Mouse (Mus musculus) hindbrain, embryonic 13.5 days (tissue): Measurements from ENCODE around the gene Inhbc. TPM values are rescaled to one million over a fixed set of nuclear protein-coding genes. Genes with fewer than 3 reads are reported as not detected.

ENCODE experiments used
- ATAC-seq: fragments of 200-750 bp; cut with Nextera tagmentation; 2 replicates; pipeline ENCODE4 v1.8.0; 2017; ENCODE audit warnings: moderate TSS enrichment; ENCODE audit not compliant: low FRiP score
- H3K27ac ChIP-seq: fragments of 300-500 bp; sonication (generic); 2 replicates; pipeline ENCODE4 v1.5.1; 2015; ENCODE audit warnings: inconsistent platforms, mild to moderate bottlenecking, moderate library complexity
- H3K27me3 ChIP-seq: fragments of 300-500 bp; sonication (generic); 2 replicates; pipeline ENCODE4 v1.6.1; 2015; ENCODE audit warnings: mild to moderate bottlenecking, inconsistent platforms
- H3K36me3 ChIP-seq: fragments of 300-500 bp; sonication (generic); 2 replicates; pipeline ENCODE4 v1.6.1; 2015; ENCODE audit warnings: mild to moderate bottlenecking, inconsistent platforms
- H3K4me1 ChIP-seq: fragments of 300-500 bp; sonication (generic); replicated peaks from 2 replicates; pipeline ENCODE4 v1.6.1; 2015; ENCODE audit warnings: inconsistent platforms
- H3K4me2 ChIP-seq: fragments of 300-500 bp; sonication (generic); 2 replicates; pipeline ENCODE4 v1.6.1; 2015; ENCODE audit warnings: inconsistent platforms, mild to moderate bottlenecking, moderate library complexity
- H3K4me3 ChIP-seq: fragments of 300-500 bp; sonication (generic); 2 replicates; pipeline ENCODE4 v1.5.1; 2015; ENCODE audit warnings: mild to moderate bottlenecking, inconsistent platforms
- H3K9ac ChIP-seq: fragments of 300-500 bp; sonication (generic); 2 replicates; pipeline ENCODE4 v1.6.1; 2015; ENCODE audit warnings: mild to moderate bottlenecking, inconsistent platforms
- H3K9me3 ChIP-seq: fragments of 300-500 bp; sonication (generic); 2 replicates; pipeline ENCODE4 v1.6.1; 2016; ENCODE audit warnings: inconsistent platforms
- WGBS: fragments of 180-500 bp; shearing (Covaris S2); methylation state at CpG from one replicate; pipeline ENCODE4 v1.1.7; 2015; 5-methylcytosine and 5-hydroxymethylcytosine counted together
- polyA plus RNA-seq: library from polyadenylated mRNA; unstranded; fragments of >200 nt; fragmentation: Nextera tagmentation; extraction: Ambion mirVana; gene quantifications from 2 replicates; pipeline ENCODE4 v1.2.1, GENCODE M21; 2015

The Inhbc gene
- polyA plus RNA-seq, 1 experiment from 2014 or later = 0.09 TPM

DNA sequence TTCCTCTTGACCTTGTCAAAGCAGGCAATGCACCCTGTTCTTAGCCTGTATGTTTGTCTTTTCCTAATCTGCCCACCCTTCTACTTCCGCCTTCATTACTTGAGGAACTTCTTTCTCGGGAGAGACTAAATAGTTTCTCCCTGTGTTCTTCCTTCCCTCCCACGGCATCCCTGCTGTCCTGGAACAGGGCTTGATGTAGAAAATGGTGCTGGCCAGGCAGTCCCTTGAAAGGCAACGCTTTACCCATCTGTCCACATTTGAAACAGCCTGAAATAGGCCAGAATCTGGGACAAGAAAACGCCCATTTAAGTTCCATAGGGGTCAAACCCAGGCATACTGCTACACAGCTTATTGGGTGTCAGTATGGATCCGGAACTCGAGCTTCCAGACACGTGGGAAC lies 20.4 kb downstream of the Inhbc start:
- H3K27ac ChIP-seq = no peak overlapping the region
- H3K4me2 ChIP-seq = no peak overlapping the region
- no peaks in the 10 kb centered on the region for H3K9me3 ChIP-seq
- H3K4me1 ChIP-seq = 0 out of 2 replicates have a peak, but pooled peaks cover 9% of the 10 kb centered on the region
- no peaks in the 10 kb centered on the region for H3K36me3 ChIP-seq
- no peak for ATAC-seq
- H3K27me3 ChIP-seq = peaks cover 9% of the 10 kb centered on the region
- H3K4me3 ChIP-seq = no peak overlapping the region
- WGBS = 78% methylated on average over 8 of the region's 8 CpGs
- H3K9ac ChIP-seq = no peak overlapping the region

DNA sequence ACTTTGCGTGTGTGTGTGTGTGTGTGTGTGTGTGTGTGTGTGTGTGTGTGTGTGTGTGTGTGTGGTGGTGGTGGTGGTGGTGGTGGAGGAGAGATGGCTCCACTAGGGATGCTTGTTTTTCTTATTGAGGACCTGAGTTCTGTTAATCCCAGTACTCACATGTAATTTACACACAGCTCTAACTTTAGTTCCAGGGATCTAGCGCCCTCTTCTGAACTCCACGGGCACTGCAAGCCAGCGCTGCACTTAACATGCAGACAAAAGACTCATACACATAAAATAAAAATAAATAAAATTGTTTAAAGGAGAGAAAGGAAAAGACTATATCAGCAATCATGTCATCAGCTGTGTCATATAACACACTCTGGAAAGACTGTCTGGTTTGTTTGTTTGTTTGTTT lies 21.3 kb downstream of the Inhbc start:
- H3K4me1 ChIP-seq = 0 out of 2 replicates have a peak, but pooled peaks cover 9% of the 10 kb centered on the region
- no peak overlapping the region for H3K9ac ChIP-seq
- no peak for ATAC-seq
- H3K27me3 ChIP-seq = peaks cover 9% of the 10 kb centered on the region
- H3K4me2 ChIP-seq = no peak overlapping the region
- H3K9me3 ChIP-seq = no peaks in the 10 kb centered on the region
- WGBS = 69% methylated on average over 4 of the region's 4 CpGs
- no peak overlapping the region for H3K4me3 ChIP-seq
- no peak overlapping the region for H3K27ac ChIP-seq
- H3K36me3 ChIP-seq = no peaks in the 10 kb centered on the region

DNA sequence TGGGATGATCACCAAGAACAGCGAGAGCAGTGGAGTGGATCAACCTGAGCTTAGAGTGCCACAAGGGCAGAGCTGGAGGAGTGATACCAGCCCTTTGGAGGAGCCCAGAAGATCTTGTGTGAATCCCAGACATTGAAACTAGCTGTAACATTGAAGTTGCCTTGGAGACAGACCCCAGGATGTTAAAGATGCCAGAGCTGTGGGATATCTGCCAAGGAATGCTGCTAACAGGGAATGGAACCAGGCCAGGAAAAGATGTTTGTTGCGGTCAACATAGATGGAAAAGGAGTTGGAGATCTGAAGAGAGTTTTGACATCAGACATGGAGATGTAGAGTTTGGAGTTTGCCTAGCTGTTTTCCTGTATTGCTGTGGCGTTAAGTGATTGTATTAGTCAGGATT lies 24.1 kb downstream of the Inhbc start:
- H3K4me3 ChIP-seq = no peak overlapping the region
- no peaks in the 10 kb centered on the region for H3K36me3 ChIP-seq
- H3K9me3 ChIP-seq = no peaks in the 10 kb centered on the region
- H3K27me3 ChIP-seq = peaks cover 20% of the 10 kb centered on the region
- WGBS = 87% methylated on average over 3 of the region's 3 CpGs
- H3K9ac ChIP-seq = no peak overlapping the region
- peaks cover 23% of the 10 kb centered on the region for H3K4me1 ChIP-seq
- no peak for ATAC-seq
- H3K27ac ChIP-seq = no peak overlapping the region
- H3K4me2 ChIP-seq = no peak overlapping the region

DNA sequence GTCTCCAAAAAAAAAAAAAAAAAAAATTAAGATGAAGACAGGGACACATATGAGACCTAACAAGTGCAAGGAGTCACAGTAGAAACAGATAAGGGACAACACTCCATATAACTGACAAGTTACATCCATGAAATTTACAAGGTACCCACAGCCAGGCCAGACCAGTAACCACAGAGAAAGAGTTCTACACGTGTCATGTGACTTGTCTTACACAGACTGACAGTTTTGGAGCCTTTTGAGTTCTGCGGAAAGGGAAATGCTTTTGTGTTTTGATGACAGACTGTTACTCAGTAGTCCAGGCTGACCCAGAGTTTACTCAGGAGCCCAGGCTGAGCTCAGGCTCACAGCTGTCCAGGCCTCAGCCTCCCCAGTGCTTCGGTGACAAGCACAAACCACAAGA lies 27.2 kb downstream of the Inhbc start:
- ATAC-seq = no peak
- no peaks in the 10 kb centered on the region for H3K36me3 ChIP-seq

DNA sequence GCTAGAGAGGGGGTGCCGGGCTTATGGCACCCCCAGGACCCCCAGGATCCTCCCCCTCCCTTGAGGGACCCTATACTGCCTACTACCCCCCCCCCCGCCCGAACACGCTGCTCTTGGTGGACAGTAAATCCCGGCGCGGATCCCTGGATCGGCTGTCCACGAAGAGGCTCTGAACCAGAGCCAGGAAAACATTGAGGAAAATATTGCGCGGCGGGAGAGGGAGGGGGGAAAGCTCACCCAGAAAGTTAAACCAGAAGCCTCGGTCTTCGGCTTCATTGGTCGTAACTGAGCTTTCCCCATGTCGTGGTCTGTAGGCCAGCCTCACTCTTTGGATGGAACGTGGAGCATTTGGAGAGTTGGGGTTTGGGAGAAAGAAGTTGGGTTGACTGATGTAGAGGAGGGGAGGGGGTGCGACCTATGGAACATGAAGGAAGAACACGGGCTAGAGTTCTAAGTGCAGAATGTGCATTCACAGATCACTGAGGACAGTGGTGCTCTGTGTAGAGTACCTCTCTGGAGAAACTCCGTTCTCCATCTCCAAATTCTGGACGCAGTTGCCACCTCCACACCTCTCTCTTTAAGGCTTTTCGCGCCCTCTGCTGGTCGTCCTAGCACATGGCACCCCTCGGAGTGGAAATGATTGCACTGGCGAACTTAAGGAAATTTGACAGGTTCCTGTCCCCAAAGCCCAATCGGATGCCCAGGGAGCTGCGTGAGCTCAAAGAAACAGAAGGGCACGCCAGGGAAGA lies 28.2 kb downstream of the Inhbc start, which contains the start of gene Gli1:
TSS of gene Gli1 (minus strand) at position 84 of the 749 bp plus-strand sequence.
- Histone ChIP-seq H3K27ac (no peak within 1 kb of the TSS), H3K4me2 (peak within 1 kb of the TSS; percentile 61), H3K9ac (0 out of 2 replicates have a peak within 1 kb of the TSS, but pooled peaks have one; percentile 20), H3K27me3 (peaks cover 48% of the 10 kb centered on the region), H3K9me3 (no peaks in the 10 kb centered on the region), H3K36me3 (no peaks in the 10 kb centered on the region), H3K4me1 (peaks cover 37% of the 10 kb centered on the region), H3K4me3 (peak within 1 kb of the TSS; percentile 35)
- 1% methylated on average over 29 of the region's 29 CpGs for WGBS
- ATAC-seq = 0 out of 2 replicates have a peak, but pooled peaks have one; percentile 14

More for the DNA sequence above, 27.2 kb downstream of the Inhbc start:
- H3K4me1 ChIP-seq = peaks cover 37% of the 10 kb centered on the region
- no peak overlapping the region for H3K4me2 ChIP-seq
- WGBS = 67% methylated on average over 3 of the region's 3 CpGs
- H3K9ac ChIP-seq = no peak overlapping the region
- H3K27ac ChIP-seq = no peak overlapping the region
- H3K4me3 ChIP-seq = no peak overlapping the region
- peaks cover 40% of the 10 kb centered on the region for H3K27me3 ChIP-seq
- H3K9me3 ChIP-seq = no peaks in the 10 kb centered on the region

DNA sequence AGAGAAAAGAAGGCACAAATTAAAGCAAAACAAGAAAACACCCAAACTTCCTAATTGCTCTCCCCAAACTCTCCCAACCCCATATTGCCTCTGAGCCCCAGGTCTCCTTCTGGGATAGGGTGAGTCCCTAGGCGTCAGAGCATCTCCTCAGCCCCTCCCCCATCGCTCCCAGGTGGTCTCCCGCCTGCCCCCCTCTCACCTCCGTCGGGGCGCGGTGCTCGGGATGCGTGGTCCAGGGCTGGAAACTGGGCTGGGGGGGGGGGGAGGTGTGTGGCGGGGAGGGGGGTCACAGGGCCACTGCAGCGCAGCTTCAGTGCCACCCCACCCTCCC lies 28.9 kb downstream of the Inhbc start:
- Histone ChIP-seq H3K9me3 (no peaks in the 10 kb centered on the region), H3K4me1 (peaks cover 37% of the 10 kb centered on the region), H3K27ac (no peak overlapping the region), H3K4me3 (peak overlapping the region; percentile 35), H3K27me3 (peaks cover 51% of the 10 kb centered on the region), H3K9ac (no peak overlapping the region), H3K4me2 (peak overlapping the region; percentile 61), H3K36me3 (no peaks in the 10 kb centered on the region)
- WGBS = 0% methylated on average over 11 of the region's 11 CpGs
- no peak for ATAC-seq

DNA sequence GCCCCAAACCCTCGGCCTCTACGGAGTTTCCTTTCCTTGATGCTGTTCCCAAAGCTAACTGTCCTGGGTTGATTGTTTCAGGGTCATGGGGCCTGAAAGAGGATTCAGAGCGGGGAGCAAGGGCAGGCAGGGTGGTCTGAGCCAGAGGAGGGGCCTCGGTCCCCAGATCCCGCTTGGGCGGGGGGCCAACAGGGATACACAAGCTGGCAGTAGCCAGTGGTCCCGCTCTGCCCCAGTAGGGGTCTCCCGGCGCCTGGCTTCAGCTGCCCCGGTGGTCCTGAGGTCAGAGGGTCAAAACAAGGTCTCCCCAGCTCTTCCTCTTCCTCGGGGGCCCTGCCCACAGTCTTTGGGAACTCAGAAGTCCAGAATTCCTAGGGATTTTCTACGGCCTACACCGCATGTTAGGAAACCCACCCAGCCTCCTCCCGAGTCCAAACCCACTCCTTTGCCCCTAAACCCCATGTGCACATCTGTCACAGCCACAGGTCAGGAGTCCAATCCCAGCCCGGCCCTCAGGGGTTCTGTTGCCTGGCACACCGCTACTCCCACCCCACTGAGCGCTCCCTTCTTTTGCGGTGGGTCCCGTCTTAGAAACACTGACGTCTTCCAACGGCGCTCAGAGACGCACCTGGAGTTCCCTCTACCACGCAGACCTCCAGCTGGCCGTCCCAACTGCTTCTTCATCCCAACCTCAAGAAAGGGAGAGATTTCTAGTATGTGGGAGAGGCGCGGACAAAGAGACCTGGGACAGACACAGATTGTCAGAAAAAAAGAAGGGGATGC lies 29.5 kb downstream of the Inhbc start:
- Histone ChIP-seq H3K9me3 (no peaks in the 10 kb centered on the region), H3K36me3 (no peaks in the 10 kb centered on the region), H3K27me3 (peaks cover 51% of the 10 kb centered on the region), H3K9ac (0 out of 2 replicates have a peak overlapping the region, but pooled peaks have one; percentile 20), H3K4me1 (peaks cover 37% of the 10 kb centered on the region), H3K4me3 (peak overlapping the region; percentile 35), H3K4me2 (peak overlapping the region; percentile 61), H3K27ac (no peak overlapping the region)
- ATAC-seq = no peak
- under 1% methylated on average over 27 of the region's 27 CpGs for WGBS

DNA sequence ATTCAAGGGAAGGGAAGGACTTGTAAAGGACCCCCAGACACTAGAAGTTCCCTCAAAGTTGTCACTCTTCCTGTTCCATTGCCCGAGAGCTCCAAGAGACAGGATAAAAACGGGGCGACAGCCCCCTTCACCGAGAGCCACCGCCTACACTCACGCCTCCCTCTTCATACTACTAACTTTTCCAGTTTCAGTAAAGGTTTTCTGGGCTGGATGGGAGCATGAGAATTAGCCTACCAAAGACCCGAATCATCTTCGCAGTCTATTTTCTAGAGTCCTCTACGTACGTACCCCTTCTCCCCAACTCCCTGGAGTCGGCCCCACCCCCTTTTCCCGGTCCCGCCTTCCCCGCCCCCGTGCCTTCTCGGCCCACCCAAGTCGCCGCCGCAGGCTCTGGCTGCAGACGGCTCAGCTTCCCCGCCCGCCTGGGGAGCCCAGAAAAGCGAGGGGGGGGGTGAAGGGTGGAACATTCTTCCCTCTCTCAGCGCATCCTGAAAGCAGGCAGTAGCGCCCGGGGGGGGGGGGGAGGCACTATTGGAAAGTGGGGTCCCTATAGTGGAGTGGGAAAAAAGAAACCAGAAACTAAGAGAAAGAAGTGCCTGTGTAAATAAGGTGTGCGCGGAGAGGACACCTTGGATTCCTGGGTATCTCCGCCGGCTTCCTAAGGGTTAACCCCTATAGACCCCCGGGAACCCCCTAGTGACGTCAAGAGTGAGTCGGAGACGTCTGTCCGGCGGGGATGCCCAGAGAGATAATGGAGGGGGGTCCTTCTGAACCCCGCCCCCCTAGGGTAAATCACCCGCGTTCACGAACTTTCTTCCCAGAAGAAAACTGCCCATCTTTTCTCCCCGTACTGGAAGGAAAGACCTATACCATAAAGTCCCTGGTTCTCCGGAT lies 30.3 kb downstream of the Inhbc start:
- Histone ChIP-seq H3K9ac (0 out of 2 replicates have a peak overlapping the region, but pooled peaks have one; percentile 20), H3K27me3 (peaks cover 51% of the 10 kb centered on the region), H3K27ac (peak overlapping the region; percentile 35; the same call in 1 of the 2 replicates), H3K36me3 (no peaks in the 10 kb centered on the region), H3K4me2 (peak overlapping the region; percentile 61), H3K9me3 (no peaks in the 10 kb centered on the region), H3K4me3 (peak overlapping the region; percentile 35), H3K4me1 (peaks cover 37% of the 10 kb centered on the region)
- WGBS = under 1% methylated on average over 41 of the region's 42 CpGs
- ATAC-seq = no peak

DNA sequence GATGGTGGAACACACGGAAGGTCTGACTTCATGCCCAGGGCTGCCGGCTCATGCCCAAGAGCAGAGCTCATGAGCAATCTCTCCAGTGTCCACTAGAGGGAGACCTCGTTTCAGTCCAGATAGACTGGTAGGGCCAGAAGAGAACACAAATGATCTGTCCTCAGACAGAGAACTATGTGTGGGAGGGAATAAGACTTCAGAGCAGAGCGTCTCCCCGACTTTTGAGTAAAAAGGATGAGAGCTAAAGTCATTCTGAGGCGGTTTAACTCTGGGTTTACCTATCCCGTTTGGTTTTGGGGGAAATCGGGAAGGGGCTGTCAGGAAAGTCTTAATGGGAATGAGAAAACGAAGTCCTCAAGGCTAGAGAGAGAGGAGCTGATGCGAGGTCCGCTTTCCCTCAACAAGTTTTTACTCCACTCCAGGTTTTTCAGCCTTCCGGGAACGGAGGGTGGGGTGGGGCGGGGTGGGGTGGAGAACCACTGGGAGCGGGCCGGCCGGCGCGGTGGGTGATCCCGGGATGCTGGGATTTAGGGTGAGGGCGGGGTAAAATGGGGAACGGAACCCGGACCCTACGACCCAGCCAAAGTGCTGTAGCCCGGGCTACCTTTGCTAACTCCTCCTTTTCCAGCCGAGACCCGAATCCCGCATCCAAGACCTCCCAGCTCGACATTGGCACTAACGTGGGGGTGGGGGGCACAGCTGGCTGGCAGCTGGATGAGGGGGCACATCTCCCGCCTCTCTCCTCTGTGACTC lies 31.1 kb downstream of the Inhbc start:
- Histone ChIP-seq H3K36me3 (no peaks in the 10 kb centered on the region), H3K27ac (peak overlapping the region; percentile 35; the same call in 1 of the 2 replicates), H3K4me2 (peak overlapping the region; percentile 61), H3K4me3 (peak overlapping the region; percentile 35), H3K27me3 (peaks cover 51% of the 10 kb centered on the region), H3K9me3 (no peaks in the 10 kb centered on the region), H3K4me1 (peaks cover 37% of the 10 kb centered on the region), H3K9ac (no peak overlapping the region)
- WGBS = 0% methylated on average over 24 of the region's 31 CpGs
- ATAC-seq = peak; percentile 76

DNA sequence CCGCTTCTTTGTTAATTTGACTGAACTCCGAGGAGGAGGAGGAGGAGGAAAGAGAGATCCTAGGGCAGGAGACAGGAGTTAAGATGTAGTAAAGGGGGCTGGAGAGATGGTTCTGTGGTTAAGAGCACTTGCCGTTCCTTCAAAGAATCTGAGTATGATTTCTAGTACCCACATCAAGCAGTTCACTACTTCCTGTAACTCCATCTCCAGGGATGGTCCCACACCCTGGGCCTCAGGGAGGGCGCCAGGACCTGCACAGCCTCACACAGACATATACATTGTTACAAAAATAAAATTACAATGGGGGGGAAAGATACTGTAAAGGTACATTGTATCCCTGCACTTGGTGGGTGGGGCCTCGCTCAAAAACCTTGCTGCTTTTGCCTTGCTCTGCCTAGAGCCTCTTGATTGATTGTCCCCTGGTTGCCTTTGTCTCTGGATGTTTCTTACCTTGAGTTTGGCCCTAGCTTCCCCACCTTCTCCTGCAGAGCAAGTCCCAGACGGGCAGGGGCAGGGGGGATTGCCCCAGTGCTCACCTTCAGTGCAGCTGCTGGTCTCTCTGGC lies 32.6 kb downstream of the Inhbc start:
- no peaks in the 10 kb centered on the region for H3K36me3 ChIP-seq
- no peak for ATAC-seq
- H3K4me1 ChIP-seq = peaks cover 37% of the 10 kb centered on the region
- no peak overlapping the region for H3K4me2 ChIP-seq
- no peak overlapping the region for H3K4me3 ChIP-seq
- H3K27me3 ChIP-seq = peaks cover 49% of the 10 kb centered on the region
- WGBS = 85% methylated on average over 6 of the region's 6 CpGs
- H3K9me3 ChIP-seq = no peaks in the 10 kb centered on the region
- no peak overlapping the region for H3K9ac ChIP-seq
- H3K27ac ChIP-seq = no peak overlapping the region

DNA sequence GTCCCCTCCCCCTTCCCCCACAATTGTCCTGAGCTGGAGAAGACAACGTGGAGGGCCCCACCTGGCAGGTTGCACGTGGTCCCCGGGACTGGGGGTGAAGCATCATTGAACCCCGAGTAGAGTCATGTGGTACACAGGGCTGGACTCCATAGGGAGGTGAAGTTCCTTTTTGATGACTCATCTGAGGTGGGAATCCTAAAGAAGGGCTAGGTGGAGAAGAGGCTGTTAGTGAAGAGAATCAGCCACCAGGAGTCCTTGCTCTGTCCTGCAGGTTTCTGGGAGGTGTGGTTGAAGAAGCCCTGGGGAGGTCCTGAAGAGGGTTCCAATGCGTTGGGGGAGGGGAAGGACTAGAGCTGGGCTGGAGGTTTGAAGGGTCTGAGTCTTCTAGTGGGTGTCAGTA lies 33.3 kb downstream of the Inhbc start:
- Histone ChIP-seq H3K9ac (no peak overlapping the region), H3K27me3 (peaks cover 43% of the 10 kb centered on the region), H3K4me2 (no peak overlapping the region), H3K27ac (no peak overlapping the region), H3K4me1 (peaks cover 30% of the 10 kb centered on the region), H3K4me3 (no peak overlapping the region), H3K9me3 (no peaks in the 10 kb centered on the region), H3K36me3 (no peaks in the 10 kb centered on the region)
- WGBS = 82% methylated on average over 5 of the region's 5 CpGs
- no peak for ATAC-seq
